Mouse (Mus musculus) lung, postnatal 14 days (tissue): Measurements from ENCODE around the gene Mslnl.
"Not testable (repeated sequence)": the region's sequence is repeated elsewhere in the genome, so short reads cannot be mapped to it uniquely, and the experiment has no call there.

Experiments used
- DNase-seq: peaks from one replicate; pipeline ENCODE4 v3.0.0; 2021

Gene Mslnl

GRCm38 (mm10) chr17:25735745-25736144, at the start of gene Mslnl:
Gene Mslnl (plus strand): TSS chr17:25736042.
- no peak for DNase-seq

GRCm38 (mm10) chr17:25686323-25686722, 49.5 kb upstream of the Mslnl start:
- no peak for DNase-seq

- no peak for DNase-seq
Measured at GRCm38 (mm10) chr17:25688922-25689321, 46.9 kb upstream of the Mslnl start.

- DNase-seq, result no peak
Measured at GRCm38 (mm10) chr17:25696263-25696662, 39.6 kb upstream of the Mslnl start.

GRCm38 (mm10) chr17:25698446-25698845, 37.4 kb upstream of the Mslnl start:
- DNase-seq, result peak; percentile 83

GRCm38 (mm10) chr17:25700863-25701496, 34.9 kb upstream of the Mslnl start:
- DNase-seq, result no peak

GRCm38 (mm10) chr17:25709994-25710393, 25.8 kb upstream of the Mslnl start:
- no peak for DNase-seq

- no peak for DNase-seq
Measured at GRCm38 (mm10) chr17:25711136-25711535, 24.7 kb upstream of the Mslnl start.

- DNase-seq, result no peak
Measured at GRCm38 (mm10) chr17:25715627-25716026, 20.2 kb upstream of the Mslnl start.

GRCm38 (mm10) chr17:25716130-25716529, 19.7 kb upstream of the Mslnl start:
- DNase-seq, result no peak

GRCm38 (mm10) chr17:25716711-25717637, 18.9 kb upstream of the Mslnl start, which contains the start of gene Gng13:
Gene Gng13 (plus strand): TSS chr17:25717171.
- DNase-seq, result no peak

GRCm38 (mm10) chr17:25717691-25718090, 18.2 kb upstream of the Mslnl start:
- no peak for DNase-seq

GRCm38 (mm10) chr17:25721476-25721875, 14.4 kb upstream of the Mslnl start:
- DNase-seq, result no peak

GRCm38 (mm10) chr17:25723470-25723869, 12.4 kb upstream of the Mslnl start:
- no peak for DNase-seq

GRCm38 (mm10) chr17:25723919-25724318, 11.9 kb upstream of the Mslnl start:
- no peak for DNase-seq

- DNase-seq, result no peak
Measured at GRCm38 (mm10) chr17:25725264-25725663, 10.6 kb upstream of the Mslnl start.

GRCm38 (mm10) chr17:25727265-25728008, 8.4 kb upstream of the Mslnl start, which contains the start of the genes Chtf18 and Rpusd1:
Gene Chtf18 (minus strand): TSS chr17:25727419.
Gene Rpusd1 (plus strand): TSS chr17:25727670.
- DNase-seq, result peak; percentile 99

- DNase-seq, result peak; percentile 16
Measured at GRCm38 (mm10) chr17:25728009-25728270, 7.9 kb upstream of the Mslnl start.

- DNase-seq, result peak; percentile 88
Measured at GRCm38 (mm10) chr17:25732082-25732481, 3.8 kb upstream of the Mslnl start.

- no peak for DNase-seq
Measured at GRCm38 (mm10) chr17:25735246-25735645, 596 bp upstream of the Mslnl start.

- DNase-seq, result no peak
Measured at GRCm38 (mm10) chr17:25738861-25739260, 3.0 kb downstream of the Mslnl start.

- DNase-seq, result not testable (repeated sequence)
Measured at GRCm38 (mm10) chr17:25741471-25741870, 5.6 kb downstream of the Mslnl start.

- DNase-seq, result no peak
Measured at GRCm38 (mm10) chr17:25743831-25744230, 8.0 kb downstream of the Mslnl start.
